Mouse (Mus musculus) megakaryocyte, embryonic 14.5 days (primary cell): ENCODE measurements around the gene Ctsl.

Source experiments
- FLI1 ChIP-seq: IDR thresholded peaks from 2 replicates; pipeline ENCODE4 v1.6.1; 2012; ENCODE audit warnings: low read length, inconsistent platforms, mixed read lengths
- GATA1 ChIP-seq: IDR thresholded peaks from 3 replicates; pipeline ENCODE4 v1.6.1; 2012; ENCODE audit warnings: mixed read lengths, low read length, inconsistent platforms, borderline replicate concordance

- TF ChIP-seq GATA1, result no peak
- TF ChIP-seq FLI1, result no peak
These were observed at the start of gene Ctsl for GRCm38 (mm10) chr13:64370173-64370940.
